Mouse (Mus musculus): ENCODE data around the gene Polr2l.

The Polr2l gene

GRCm38 (mm10) chr7:141432741-141433516, 42.0 kb downstream of the Polr2l start:
- DNase-seq (ENCODE audit: extremely low spot score), result no peak

- no peak for DNase-seq (ENCODE audit: extremely low spot score)
These were observed 42.7 kb downstream of the Polr2l start for GRCm38 (mm10) chr7:141432186-141432611.

- no peak for DNase-seq (ENCODE audit: extremely low spot score)
These were observed 43.3 kb downstream of the Polr2l start for GRCm38 (mm10) chr7:141431434-141432185.

GRCm38 (mm10) chr7:141430585-141431240, 44.2 kb downstream of the Polr2l start:
- no peak for DNase-seq (ENCODE audit: extremely low spot score)

- DNase-seq (ENCODE audit: extremely low spot score), result no peak
These were observed 44.9 kb downstream of the Polr2l start for GRCm38 (mm10) chr7:141429840-141430584.

- peak; percentile 68 for DNase-seq (ENCODE audit: extremely low spot score)
These were observed 45.6 kb downstream of the Polr2l start, which contains the start of gene Cend1 for GRCm38 (mm10) chr7:141429310-141429709. Gene Cend1, minus strand, starts transcription at chr7:141429491.

GRCm38 (mm10) chr7:141428701-141429100, 46.2 kb downstream of the Polr2l start:
- DNase-seq (ENCODE audit: extremely low spot score), result no peak

- DNase-seq (ENCODE audit: extremely low spot score), result no peak
These were observed 47.8 kb downstream of the Polr2l start for GRCm38 (mm10) chr7:141426948-141427730.

- DNase-seq (ENCODE audit: extremely low spot score), result no peak
These were observed 51.1 kb downstream of the Polr2l start for GRCm38 (mm10) chr7:141423811-141424210.
